Mouse (Mus musculus) embryonic fibroblast, embryonic 13.5 days (primary cell): ENCODE measurements around the gene Ccng2. TPM values are rescaled to one million over a fixed set of nuclear protein-coding genes. Genes with fewer than 3 reads are reported as not detected.

Experiments used
- H3K27ac ChIP-seq: 2 replicates; pipeline ENCODE4 v1.5.1; 2012; ENCODE audit warnings: low read length, control low read depth, inconsistent platforms; ENCODE audit not compliant: insufficient read depth
- H3K4me1 ChIP-seq: 2 replicates; pipeline ENCODE4 v1.6.1; 2011; ENCODE audit warnings: low read length; ENCODE audit not compliant: control insufficient read depth, insufficient read depth
- H3K4me3 ChIP-seq: 2 replicates; pipeline ENCODE4 v1.5.1; 2011; ENCODE audit warnings: mild to moderate bottlenecking, control low read depth, low read length; ENCODE audit not compliant: insufficient read depth
- CTCF ChIP-seq: IDR thresholded peaks from 2 replicates; pipeline ENCODE4 v1.5.1; 2011; ENCODE audit warnings: mild to moderate bottlenecking, control low read depth, low read length, moderate library complexity, borderline replicate concordance; ENCODE audit not compliant: insufficient read depth
- POLR2A ChIP-seq: IDR thresholded peaks from 2 replicates; pipeline ENCODE4 v1.6.1; 2011; ENCODE audit warnings: low read depth, mild to moderate bottlenecking, control low read depth, low read length, moderate library complexity
- polyA plus RNA-seq: library from polyadenylated mRNA; stranded (reverse); fragments of >200 nt; gene quantifications from 2 replicates; pipeline ENCODE4 v1.2.4, GENCODE M21; 2011; ENCODE audit warnings: low read depth; ENCODE audit not compliant: missing spikeins, insufficient read length

Gene Ccng2
- polyA plus RNA-seq, 1 experiment: 35.3 TPM

GRCm38 (mm10) chr5:93262751-93263150 is 4.3 kb upstream of the Ccng2 start:
- H3K4me3 ChIP-seq: no peak overlapping the region
- TF ChIP-seq POLR2A (no peak), CTCF (no peak)
- H3K27ac ChIP-seq: no peak overlapping the region
- H3K4me1 ChIP-seq: peaks cover 2% of the 10 kb centered on the region; the same call in 1 of the 2 replicates

- Histone ChIP-seq H3K4me3 (no peak overlapping the region), H3K4me1 (peaks cover 2% of the 10 kb centered on the region; the same call in 1 of the 2 replicates), H3K27ac (no peak overlapping the region)
- TF ChIP-seq POLR2A (no peak), CTCF (no peak)
Observed at GRCm38 (mm10) chr5:93263396-93264075, 3.5 kb upstream of the Ccng2 start.

DNA sequence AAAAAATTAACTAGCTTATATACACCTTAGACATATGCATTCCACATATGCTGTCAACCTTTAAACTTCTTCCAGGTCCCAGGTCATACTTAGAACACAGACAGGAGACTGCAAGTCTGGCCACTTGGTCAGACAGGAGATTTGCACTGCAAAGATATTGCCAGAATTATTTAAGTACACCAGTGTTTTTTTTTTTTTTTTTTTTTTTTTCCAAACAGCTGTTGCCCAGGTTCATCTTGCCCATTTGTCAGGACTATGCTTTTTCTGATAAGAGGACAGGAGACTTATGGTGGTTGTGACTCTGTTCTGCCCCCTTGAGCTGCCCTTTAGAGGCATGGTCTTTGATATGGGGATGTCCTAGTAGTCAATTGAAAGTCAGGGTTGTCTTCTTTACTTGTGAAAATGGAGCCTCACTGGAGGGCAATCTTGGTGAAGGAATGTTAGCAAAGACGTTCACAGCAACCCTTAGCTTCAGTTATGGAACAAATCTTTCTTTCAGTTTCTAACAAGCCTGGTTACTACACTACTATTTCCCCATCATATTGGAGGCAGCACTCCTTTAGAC is 2.8 kb upstream of the Ccng2 start:
- Histone ChIP-seq H3K4me3 (no peak overlapping the region), H3K4me1 (peaks cover 2% of the 10 kb centered on the region; the same call in 1 of the 2 replicates), H3K27ac (no peak overlapping the region)
- TF ChIP-seq CTCF (no peak), POLR2A (no peak)

GRCm38 (mm10) chr5:93265164-93265800 is 1.8 kb upstream of the Ccng2 start:
- H3K4me1 ChIP-seq: peaks cover 2% of the 10 kb centered on the region; the same call in 1 of the 2 replicates
- no peak overlapping the region for H3K4me3 ChIP-seq
- H3K27ac ChIP-seq: peak overlapping the region; percentile 94
- TF ChIP-seq CTCF: no peak
- TF ChIP-seq POLR2A: no peak

DNA sequence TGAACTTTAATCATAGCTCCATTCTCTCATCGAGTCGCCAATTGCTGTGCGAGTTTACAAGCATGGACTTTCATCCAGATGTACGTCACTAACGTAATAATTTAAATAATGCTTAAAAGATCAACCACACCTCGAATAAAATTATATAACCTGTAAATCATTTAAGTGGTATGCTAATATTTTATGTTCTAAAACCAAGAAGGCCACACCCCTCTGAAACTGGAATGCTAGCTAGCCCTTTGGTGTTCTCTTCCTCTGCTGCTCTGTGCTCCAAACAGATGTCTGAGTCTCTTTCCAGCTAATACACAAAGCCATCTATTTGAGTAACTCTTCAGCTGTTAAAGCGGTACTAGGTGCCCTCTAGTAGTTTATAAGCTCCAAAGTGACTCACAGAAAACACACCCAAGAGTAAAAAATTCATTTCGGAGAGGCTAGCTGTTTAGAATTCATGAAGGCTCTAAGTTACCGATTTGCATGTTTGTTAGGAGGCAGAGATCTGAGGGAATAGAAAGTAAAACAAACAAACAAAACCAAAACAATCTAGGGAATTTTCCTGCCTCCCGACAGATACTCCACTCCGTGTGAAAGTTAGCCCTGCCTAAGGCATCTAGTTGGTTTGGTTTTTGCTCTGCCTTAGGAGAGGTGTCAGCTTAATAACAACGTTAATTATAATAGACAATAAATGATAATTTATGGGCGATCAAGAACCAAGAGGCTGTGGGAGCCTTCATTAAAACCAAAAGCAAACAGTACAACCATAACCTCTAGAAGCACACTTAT is 1.1 kb upstream of the Ccng2 start:
- H3K4me3 ChIP-seq: no peak overlapping the region
- peaks cover 2% of the 10 kb centered on the region; the same call in 1 of the 2 replicates for H3K4me1 ChIP-seq
- TF ChIP-seq POLR2A (no peak), CTCF (no peak)
- peak overlapping the region; percentile 94 for H3K27ac ChIP-seq

DNA sequence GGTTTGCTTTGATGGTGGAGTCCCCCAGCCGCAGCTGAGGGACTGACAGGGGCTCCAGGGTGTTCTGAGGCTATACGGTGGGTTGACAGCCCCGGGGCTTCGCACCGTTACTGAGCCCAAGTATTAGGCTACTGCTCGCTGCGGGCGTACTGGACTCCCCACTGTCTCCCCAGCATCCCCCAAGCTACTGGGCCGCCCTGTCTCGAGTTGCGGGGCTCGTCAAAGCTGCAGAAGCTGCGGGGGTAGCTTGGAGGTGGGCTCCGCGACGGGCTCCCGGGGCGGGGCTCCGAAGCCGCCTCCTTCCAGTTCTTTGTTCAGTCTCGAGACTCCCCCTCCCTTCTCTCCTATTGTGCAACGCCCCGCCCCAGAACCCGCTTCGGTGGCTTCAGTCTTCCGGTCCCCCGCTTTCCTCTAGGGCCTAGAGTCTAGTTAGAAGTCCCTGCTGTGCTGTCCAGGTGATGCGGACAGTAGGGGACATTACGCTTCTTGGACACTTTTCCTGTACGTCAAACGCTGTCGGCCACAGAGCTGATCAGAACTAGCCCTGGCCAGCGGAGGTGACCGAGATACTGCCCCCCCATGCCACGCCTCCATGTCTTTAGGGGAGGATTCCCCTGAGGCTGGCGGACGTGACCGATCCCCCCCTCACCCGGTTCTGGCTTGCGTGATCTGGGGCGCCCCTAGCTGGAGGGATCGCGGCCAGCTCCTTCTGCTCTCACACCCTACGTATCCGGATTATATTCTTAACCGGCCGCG is 972 bp downstream of the Ccng2 start:
- Histone ChIP-seq H3K4me1 (peaks cover 2% of the 10 kb centered on the region; the same call in 1 of the 2 replicates), H3K4me3 (peak overlapping the region; percentile 87), H3K27ac (peak overlapping the region; percentile 79)
- TF ChIP-seq POLR2A: peak; percentile 45
- TF ChIP-seq CTCF: peak; percentile 19; the same call in 1 of the 2 replicates

GRCm38 (mm10) chr5:93270095-93270494 is 3.0 kb downstream of the Ccng2 start:
- TF ChIP-seq CTCF (no peak), POLR2A (no peak)
- Histone ChIP-seq H3K4me1 (peaks cover 2% of the 10 kb centered on the region; the same call in 1 of the 2 replicates), H3K4me3 (no peak overlapping the region), H3K27ac (no peak overlapping the region)

- TF ChIP-seq CTCF: no peak
- TF ChIP-seq POLR2A: no peak
- Histone ChIP-seq H3K4me3 (no peak overlapping the region), H3K4me1 (no peaks in the 10 kb centered on the region), H3K27ac (no peak overlapping the region)
Observed at GRCm38 (mm10) chr5:93270721-93271120, 3.7 kb downstream of the Ccng2 start.

GRCm38 (mm10) chr5:93282446-93283107 is 15.5 kb downstream of the Ccng2 start:
- Histone ChIP-seq H3K4me1 (no peaks in the 10 kb centered on the region), H3K27ac (no peak overlapping the region), H3K4me3 (no peak overlapping the region)
- TF ChIP-seq CTCF: no peak
- TF ChIP-seq POLR2A: no peak
